Mouse (Mus musculus) liver, postnatal 0 days (tissue): Measurements from ENCODE around the gene Slc24a4.

Source experiments
- CTCF ChIP-seq: sonication (generic); IDR thresholded peaks from 2 replicates; pipeline ENCODE4 v1.5.1; 2016; ENCODE audit warnings: antibody characterized with exemption, low read depth
- EP300 ChIP-seq: IDR thresholded peaks from 2 replicates; pipeline ENCODE4 v1.6.1; 2016; ENCODE audit warnings: antibody characterized with exemption, low read depth, mild to moderate bottlenecking

GRCm38 (mm10) chr12:102287904-102288602 is 159.5 kb downstream of the Slc24a4 start:
- no peak for TF ChIP-seq EP300
- no peak for TF ChIP-seq CTCF
